Mouse (Mus musculus): ENCODE data around the gene 6030445D17Rik.

GRCm38 (mm10) chr4:136469941-136470346 is 7.9 kb downstream of the 6030445D17Rik start:
- no peak for TF ChIP-seq POLR2A (IDR thresholded peaks at IDR 0.05; ENCODE audit: borderline replicate concordance, extremely low read depth, insufficient read depth, insufficient read length, poor library complexity, severe bottlenecking)
- TF ChIP-seq CTCF (IDR thresholded peaks at IDR 0.05; ENCODE audit: borderline replicate concordance, extremely low read depth, insufficient read depth, insufficient read length): no peak
